8 mouse cellular contexts compared by ENCODE assay signal in genomic region chr7:19769434-19770374, GRCm38 (mm10). TPM values are rescaled to one million over a fixed set of nuclear protein-coding genes. Genes with fewer than 3 reads are reported as not detected.
DNase-seq lines count a peak whose midpoint lies in the region; ATAC-seq and TF ChIP-seq lines count a peak whose summit lies in the region.

No protein-coding gene starts in this region.

- no peaks in the 10 kb centered on the region for H3K9me3 ChIP-seq in lung, embryonic 15.5 days
- H3K9me3 ChIP-seq in forebrain, embryonic 10.5 days: no peaks in the 10 kb centered on the region
- no peaks in the 10 kb centered on the region for H3K9me3 ChIP-seq in limb, embryonic 11.5 days (ENCODE audit: control insufficient read depth, low read length)

- H3K27ac ChIP-seq in lung, embryonic 15.5 days: peak overlapping the region; percentile 90
- peak overlapping the region; percentile 81 for H3K27ac ChIP-seq in forebrain, embryonic 10.5 days
- H3K27ac ChIP-seq in limb, embryonic 11.5 days (replicated peaks; ENCODE audit: low read depth, low read length): no peak overlapping the region
- H3K27ac ChIP-seq in small intestine, adult 2 months (ENCODE audit: insufficient read depth, low read depth, low read length): no peak overlapping the region

- H3K27me3 ChIP-seq in lung, embryonic 15.5 days: no peaks in the 10 kb centered on the region
- H3K27me3 ChIP-seq in forebrain, embryonic 10.5 days (ENCODE audit: poor library complexity, severe bottlenecking): peaks cover 46% of the 10 kb centered on the region
- H3K27me3 ChIP-seq in limb, embryonic 11.5 days (ENCODE audit: control insufficient read depth, insufficient read depth, low read length): no peaks in the 10 kb centered on the region
- H3K27me3 ChIP-seq in small intestine, adult 2 months (ENCODE audit: control insufficient read depth, insufficient read depth, low read length): no peaks in the 10 kb centered on the region; the same call in 1 of the 2 replicates

- 5% methylated on average over 16 of the region's 16 CpGs for WGBS in lung, embryonic 15.5 days
- 8% methylated on average over 16 of the region's 16 CpGs for WGBS in forebrain, embryonic 10.5 days
- WGBS in limb, embryonic 11.5 days: 7% methylated on average over 16 of the region's 16 CpGs
- WGBS in small intestine, adult 2 months: 24% methylated on average over 16 of the region's 16 CpGs

- peaks cover 18% of the 10 kb centered on the region for H3K36me3 ChIP-seq in lung, embryonic 15.5 days
- peaks cover 8% of the 10 kb centered on the region; the same call in 1 of the 2 replicates for H3K36me3 ChIP-seq in forebrain, embryonic 10.5 days (replicated peaks)
- no peaks in the 10 kb centered on the region for H3K36me3 ChIP-seq in limb, embryonic 11.5 days (ENCODE audit: control insufficient read depth, insufficient read depth, low read length)
- H3K36me3 ChIP-seq in small intestine, adult 2 months (ENCODE audit: control insufficient read depth, insufficient read depth, low read length): no peaks in the 10 kb centered on the region

- H3K9ac ChIP-seq in lung, embryonic 15.5 days: peak overlapping the region; percentile 90
- peak overlapping the region; percentile 56 for H3K9ac ChIP-seq in limb, embryonic 11.5 days (ENCODE audit: low read length)

- peak overlapping the region; percentile 72 for H3K4me3 ChIP-seq in lung, embryonic 15.5 days
- H3K4me3 ChIP-seq in forebrain, embryonic 10.5 days: peak overlapping the region; percentile 53
- peak overlapping the region; percentile 43 for H3K4me3 ChIP-seq in limb, embryonic 11.5 days (ENCODE audit: low read depth, low read length)
- H3K4me3 ChIP-seq in small intestine, adult 2 months (ENCODE audit: low read depth, low read length): peak overlapping the region; percentile 59

- peak; percentile 21 for ATAC-seq in lung, embryonic 15.5 days (ENCODE audit: borderline replicate concordance, extremely low read depth, low FRiP score, low TSS enrichment)
- peak; percentile 18; the same call in 1 of the 2 replicates for ATAC-seq in limb, embryonic 11.5 days (ENCODE audit: insufficient number of reproducible peaks, low FRiP score, low TSS enrichment, low read depth)

- TF ChIP-seq POLR2A in small intestine, adult 2 months (IDR thresholded peaks at IDR 0.05; ENCODE audit: low read depth, low read length): no peak

- peak overlapping the region; percentile 83 for H3K4me2 ChIP-seq in lung, embryonic 15.5 days
- peak overlapping the region; percentile 87 for H3K4me2 ChIP-seq in limb, embryonic 11.5 days (ENCODE audit: low read depth, severe bottlenecking)

- no peak for TF ChIP-seq CTCF in small intestine, adult 2 months (IDR thresholded peaks at IDR 0.05; ENCODE audit: extremely low read depth, insufficient read length, insufficient replicate concordance, low read depth, low read length)

- peaks cover 39% of the 10 kb centered on the region for H3K4me1 ChIP-seq in lung, embryonic 15.5 days
- H3K4me1 ChIP-seq in forebrain, embryonic 10.5 days: peaks cover 38% of the 10 kb centered on the region
- peaks cover 18% of the 10 kb centered on the region for H3K4me1 ChIP-seq in limb, embryonic 11.5 days (ENCODE audit: control insufficient read depth, insufficient read depth, low read length)
- H3K4me1 ChIP-seq in small intestine, adult 2 months (ENCODE audit: control insufficient read depth, insufficient read depth, insufficient read length, low read length): peaks cover 6% of the 10 kb centered on the region

- DNase-seq in lung, postnatal 10 days: no peak
- DNase-seq in forebrain, embryonic 10.5 days (ENCODE audit: extremely low spot score, low spot score): no peak
- DNase-seq in limb, embryonic 11.5 days (ENCODE audit: low spot score): no peak
- no peak for DNase-seq in adrenal gland, postnatal 25 days
- no peak for DNase-seq in cerebellum, postnatal 10 days
- DNase-seq in frontal cortex, postnatal 10 days (ENCODE audit: low spot score in 2 of 2): no peak

RNA-seq across cellular contexts. Expression of gene Bcam, which starts 1.1 kb away (rescaled TPM):
- 313 and 345 TPM in 2 replicates for polyA plus RNA-seq in lung, embryonic 15.5 days (2015; fragmentation: Nextera tagmentation; extraction: Ambion mirVana)
- polyA plus RNA-seq in forebrain, embryonic 10.5 days (2016; fragmentation: Nextera tagmentation; extraction: Ambion mirVana): 33.1 and 37.3 TPM in 2 replicates
- 43.0 and 44.1 TPM in 2 replicates for polyA plus RNA-seq in limb, embryonic 11.5 days (2014; fragmentation: Nextera tagmentation; extraction: Ambion mirVana)
- polyA plus RNA-seq in small intestine, adult 2 months (2012; rRNA removed): 18.6 and 20.3 TPM in 2 replicates
- 37.2 TPM in 2 replicates for total RNA-seq in adrenal gland, postnatal 25 days (2021)

RNA-seq across cellular contexts. Expression of gene Nectin2, which starts 19.4 kb away (rescaled TPM):
- 133 and 140 TPM in 2 replicates for polyA plus RNA-seq in lung, embryonic 15.5 days (2015; fragmentation: Nextera tagmentation; extraction: Ambion mirVana)
- polyA plus RNA-seq in forebrain, embryonic 10.5 days (2016; fragmentation: Nextera tagmentation; extraction: Ambion mirVana): 84.2 and 97.3 TPM in 2 replicates
- 59.3 and 63.2 TPM in 2 replicates for polyA plus RNA-seq in limb, embryonic 11.5 days (2014; fragmentation: Nextera tagmentation; extraction: Ambion mirVana)
- 128 and 208 TPM in 2 replicates for polyA plus RNA-seq in small intestine, adult 2 months (2012; rRNA removed)
- 62.3 and 66.9 TPM in 2 replicates for total RNA-seq in adrenal gland, postnatal 25 days (2021)

RNA-seq across cellular contexts. Expression of gene Cblc, which starts 26.9 kb away (rescaled TPM):
- polyA plus RNA-seq in lung, embryonic 15.5 days (2015; fragmentation: Nextera tagmentation; extraction: Ambion mirVana): 15.2 and 16.1 TPM in 2 replicates
- polyA plus RNA-seq in forebrain, embryonic 10.5 days (2016; fragmentation: Nextera tagmentation; extraction: Ambion mirVana): 0.53 and 1.2 TPM in 2 replicates
- 0.75 and 1.3 TPM in 2 replicates for polyA plus RNA-seq in limb, embryonic 11.5 days (2014; fragmentation: Nextera tagmentation; extraction: Ambion mirVana)
- 56.7 and 145 TPM in 2 replicates for polyA plus RNA-seq in small intestine, adult 2 months (2012; rRNA removed)
- total RNA-seq in adrenal gland, postnatal 25 days (2021): 0.55 TPM in 1 of 2 replicates, not detected in the other

RNA-seq across cellular contexts. Expression of gene Bcl3, which starts 52.9 kb away (rescaled TPM):
- polyA plus RNA-seq in lung, embryonic 15.5 days (2015; fragmentation: Nextera tagmentation; extraction: Ambion mirVana): 4.3 and 4.7 TPM in 2 replicates
- polyA plus RNA-seq in forebrain, embryonic 10.5 days (2016; fragmentation: Nextera tagmentation; extraction: Ambion mirVana): 0.91 and 1.4 TPM in 2 replicates
- 0.71 and 1.2 TPM in 2 replicates for polyA plus RNA-seq in limb, embryonic 11.5 days (2014; fragmentation: Nextera tagmentation; extraction: Ambion mirVana)
- polyA plus RNA-seq in small intestine, adult 2 months (2012; rRNA removed): 169 and 226 TPM in 2 replicates
- total RNA-seq in adrenal gland, postnatal 25 days (2021): 26.5 and 34.5 TPM in 2 replicates

RNA-seq across cellular contexts. Expression of gene Tomm40, which starts 54.5 kb away (rescaled TPM):
- polyA plus RNA-seq in lung, embryonic 15.5 days (2015; fragmentation: Nextera tagmentation; extraction: Ambion mirVana): 149 and 157 TPM in 2 replicates
- 187 and 205 TPM in 2 replicates for polyA plus RNA-seq in forebrain, embryonic 10.5 days (2016; fragmentation: Nextera tagmentation; extraction: Ambion mirVana)
- polyA plus RNA-seq in limb, embryonic 11.5 days (2014; fragmentation: Nextera tagmentation; extraction: Ambion mirVana): 154 and 163 TPM in 2 replicates
- 62.8 and 72.9 TPM in 2 replicates for polyA plus RNA-seq in small intestine, adult 2 months (2012; rRNA removed)
- total RNA-seq in adrenal gland, postnatal 25 days (2021): 96.1 and 115 TPM in 2 replicates

Comparison
In these comparisons a context has a peak if more than half of its experiments do, and no peak if none do; other contexts are left out.
1. H3K27ac ChIP-seq: peak in lung, embryonic 15.5 days (single experiment) and forebrain, embryonic 10.5 days (single experiment); none in limb, embryonic 11.5 days (single experiment) and small intestine, adult 2 months (single experiment).
2. Peak in every context shown above with its lines, with median percentiles within 50 percentile points of each other: H3K4me3 ChIP-seq.